Mouse (Mus musculus) regulatory T cell (primary cell): ENCODE measurements around the gene Gm5678.

Source experiments
- in situ Hi-C: fragments of 300-600 bp; cut with MboI, MseI; formaldehyde crosslinking; loops from one replicate; pipeline ENCODE4 v1.15.1; 2025; ENCODE audit warnings: high pct_unique_total_duplicates

Gene Gm5678

GRCm38 (mm10) chr16:93627761-93628400, at the start of gene Gm5678:
Gm5678 (plus strand) TSS chr16:93628097.
- in situ Hi-C loops = no loop called here

- in situ Hi-C loops = no loop called here
Observed at GRCm38 (mm10) chr16:93578346-93579005, 49.4 kb upstream of the Gm5678 start.

DNA sequence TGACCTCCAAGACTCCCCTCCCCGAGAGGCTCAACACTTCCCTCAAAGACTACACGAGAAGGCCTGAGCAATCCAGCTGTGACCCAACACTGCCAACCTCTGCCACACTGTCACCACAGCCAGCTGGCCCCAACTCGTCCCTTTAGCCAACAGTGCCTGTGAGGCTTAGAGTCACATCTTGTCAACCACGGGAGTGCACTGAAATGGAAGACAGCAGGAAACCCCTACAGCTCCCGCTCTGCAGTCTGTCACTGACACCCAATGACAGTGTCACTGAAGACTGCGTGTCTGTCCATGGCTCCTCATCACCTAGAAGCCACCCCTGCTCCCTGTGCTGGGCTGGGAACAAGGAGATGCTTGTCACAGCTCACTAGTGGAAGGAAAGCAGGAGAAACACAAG, 46.8 kb upstream of the Gm5678 start:
- in situ Hi-C loops = no loop called here

DNA sequence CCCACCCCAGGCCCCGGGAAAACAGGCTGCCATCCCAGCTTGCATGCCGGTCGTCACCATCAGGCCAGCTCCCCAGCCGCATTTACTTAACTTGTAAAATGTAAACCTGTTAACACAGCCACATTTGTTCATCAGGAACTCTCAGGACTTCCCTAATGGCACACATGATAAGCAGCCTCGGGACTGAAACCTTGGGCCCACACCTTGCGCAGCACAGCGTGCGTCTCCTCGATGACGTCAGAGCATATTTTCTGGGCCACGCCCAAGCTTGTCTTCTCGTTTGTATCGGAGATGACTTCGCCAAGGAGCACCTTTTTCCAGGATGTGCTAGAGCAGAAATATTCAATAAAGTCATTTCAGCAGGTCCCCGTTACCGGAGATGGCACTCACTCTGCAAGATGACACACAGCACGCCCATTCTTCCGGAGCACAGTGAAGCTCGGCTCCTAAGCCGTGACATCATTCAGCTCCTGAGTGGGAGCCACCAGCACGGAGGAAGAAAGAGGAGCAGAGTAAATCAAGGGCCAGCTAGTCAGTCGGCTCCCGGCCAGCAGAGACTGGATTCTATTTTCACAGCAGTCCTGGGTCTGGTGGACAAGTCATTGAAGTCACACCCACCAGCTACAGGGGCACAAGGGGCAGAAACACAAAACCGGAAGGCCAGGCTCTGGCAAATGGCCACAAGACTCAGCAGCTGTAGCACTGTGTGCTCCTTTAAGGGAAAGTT, 42.8 kb upstream of the Gm5678 start:
- in situ Hi-C loops = no loop called here

DNA sequence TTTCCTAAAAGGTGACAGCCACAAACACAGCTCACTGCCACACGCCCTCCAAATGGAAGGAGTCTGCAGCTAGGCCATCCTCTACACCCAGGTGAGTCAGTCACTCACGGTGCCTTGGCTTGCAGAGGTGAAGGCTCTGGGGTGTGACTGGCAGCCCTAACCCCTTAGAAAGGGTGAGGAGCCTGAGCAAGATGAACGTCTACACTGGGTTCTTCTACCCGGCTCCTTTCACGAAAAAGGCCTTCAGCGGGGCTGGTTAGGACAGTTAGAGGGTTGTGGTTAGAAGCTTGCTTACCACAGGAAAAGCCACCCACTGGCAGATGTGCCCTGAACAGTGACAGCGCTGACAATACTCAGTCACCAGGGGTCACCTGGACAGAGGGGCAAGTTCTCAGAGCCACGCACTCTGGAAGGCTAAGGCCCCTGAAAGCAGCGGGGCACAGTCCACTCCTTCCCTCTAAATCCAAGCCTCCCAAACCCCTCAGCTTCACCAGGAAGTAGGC, 42.1 kb upstream of the Gm5678 start:
- in situ Hi-C loops = no loop called here

DNA sequence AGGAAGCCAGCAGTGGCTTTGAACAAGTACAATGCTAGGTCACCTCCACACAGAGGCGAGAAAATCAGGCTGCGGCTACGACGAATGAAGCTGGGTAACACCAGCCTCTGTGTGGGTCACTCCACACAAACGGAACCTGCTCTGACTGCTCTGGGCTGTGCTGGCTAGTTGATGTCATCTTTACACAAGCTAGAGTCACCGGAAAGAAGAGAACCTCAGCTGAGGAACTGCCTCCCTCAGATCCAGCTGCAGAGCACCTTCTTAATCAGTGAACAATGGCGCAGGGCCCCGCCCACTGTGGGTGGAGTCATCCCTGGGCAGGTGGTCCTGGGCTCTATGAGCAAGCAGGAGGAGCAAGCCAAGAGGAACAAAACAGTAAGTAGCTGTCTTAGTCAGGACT, 41.5 kb upstream of the Gm5678 start:
- in situ Hi-C loops = no loop called here

GRCm38 (mm10) chr16:93588281-93588680, 39.6 kb upstream of the Gm5678 start:
- in situ Hi-C loops = no loop called here

DNA sequence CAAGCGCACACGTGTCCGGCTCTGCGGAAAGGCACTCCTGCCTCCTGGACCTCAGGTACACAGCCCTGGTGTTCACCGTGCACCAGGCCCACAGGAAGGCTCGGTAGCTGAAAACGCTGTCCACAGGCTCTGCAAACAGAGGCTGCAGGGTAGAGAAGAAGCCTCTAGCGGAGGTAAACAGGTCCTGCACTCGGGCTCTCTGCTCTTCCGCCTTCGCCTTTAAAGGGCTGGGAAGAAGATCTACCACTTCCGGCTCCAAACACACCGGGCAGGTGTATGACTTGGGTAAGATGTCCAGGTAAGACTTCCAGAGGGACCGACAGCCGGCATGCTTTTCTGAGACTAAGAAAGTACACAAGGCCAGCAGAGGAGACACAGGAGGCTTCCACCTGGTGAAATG, 37.0 kb upstream of the Gm5678 start:
- in situ Hi-C loops = no loop called here

DNA sequence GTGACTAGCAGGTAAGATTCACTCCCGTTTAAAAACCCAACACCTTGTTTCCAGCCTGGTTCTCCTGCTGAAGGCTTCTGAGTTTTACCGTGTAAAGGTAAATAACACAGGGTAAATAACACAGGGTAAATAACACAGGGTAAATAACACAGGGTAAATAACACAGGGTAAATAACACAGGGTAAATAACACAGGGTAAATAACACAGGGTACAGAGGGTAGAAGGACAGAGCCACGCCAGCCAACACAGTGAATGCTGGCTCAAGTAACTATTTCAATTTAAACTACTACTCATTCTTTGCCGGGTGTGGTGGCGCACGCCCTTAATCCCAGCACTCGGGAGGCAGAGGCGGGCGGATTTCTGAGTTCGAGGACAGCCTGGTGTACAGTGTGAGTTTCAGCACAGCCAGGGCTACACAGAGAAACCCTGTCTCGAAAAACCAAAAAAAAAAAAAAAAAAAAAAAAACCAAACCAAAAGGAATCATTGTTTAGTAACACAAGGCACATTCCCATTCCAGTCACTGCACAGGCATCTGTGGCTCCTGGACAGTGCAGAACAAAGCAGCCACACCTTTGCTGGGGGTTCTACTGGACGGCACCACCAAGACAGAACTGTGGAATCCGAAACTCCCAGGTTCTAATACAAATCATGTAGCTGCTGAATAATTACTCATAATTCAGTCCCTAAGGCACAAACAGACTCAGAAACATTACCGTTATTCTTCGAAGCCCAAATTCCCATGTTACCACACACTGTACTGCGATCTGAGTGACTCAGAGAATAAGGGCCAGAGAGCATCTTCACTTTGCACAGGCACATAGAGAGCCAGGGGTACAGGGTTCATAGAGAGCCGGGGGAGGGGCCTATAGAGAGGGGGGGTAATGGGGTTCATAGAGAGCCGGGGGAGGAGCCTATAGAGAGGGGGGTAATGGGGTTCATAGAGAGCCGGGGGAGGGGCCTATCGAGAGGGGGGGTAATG, 36.2 kb upstream of the Gm5678 start:
- in situ Hi-C loops = no loop called here

DNA sequence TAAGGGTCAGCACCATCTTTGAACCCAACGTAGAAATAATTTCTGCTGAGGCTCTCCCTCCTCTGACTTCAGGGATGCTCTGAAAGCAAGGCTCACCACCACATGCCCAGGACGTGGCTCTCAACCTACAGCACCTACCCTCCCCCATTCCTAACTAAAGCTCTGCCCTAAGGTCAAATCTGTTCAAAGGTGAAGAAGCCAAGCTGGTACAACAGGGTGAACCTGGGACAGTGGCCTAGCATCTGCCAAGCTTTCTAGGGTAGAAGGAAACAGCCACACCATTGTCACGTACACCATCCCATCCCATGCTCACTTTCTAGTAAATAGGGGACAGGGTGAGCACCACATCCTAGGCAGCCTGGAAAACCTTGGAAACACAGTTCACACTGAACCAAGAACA, 35.2 kb upstream of the Gm5678 start:
- in situ Hi-C loops = no loop called here

DNA sequence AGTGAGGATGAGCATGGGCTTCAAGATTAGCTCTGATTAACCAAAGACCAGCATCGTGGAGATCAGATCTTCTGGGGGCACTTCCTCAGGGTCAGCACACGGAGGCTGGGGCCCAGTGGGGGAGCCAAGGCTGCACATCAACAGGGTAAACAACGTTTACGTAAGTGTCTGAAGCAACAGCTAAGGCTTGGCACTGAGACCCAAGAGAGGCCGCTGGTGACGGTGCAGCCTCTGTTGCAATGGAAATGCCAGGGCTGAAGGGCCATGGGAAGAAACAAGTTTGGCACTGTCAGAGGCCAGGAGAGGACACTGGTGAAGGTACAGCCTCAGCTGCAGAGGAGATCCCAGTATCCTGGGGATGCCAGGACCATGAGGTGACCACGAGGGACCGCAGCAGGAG, 34.5 kb upstream of the Gm5678 start:
- in situ Hi-C loops = no loop called here

GRCm38 (mm10) chr16:93594448-93594847, 33.4 kb upstream of the Gm5678 start:
- in situ Hi-C loops = no loop called here

DNA sequence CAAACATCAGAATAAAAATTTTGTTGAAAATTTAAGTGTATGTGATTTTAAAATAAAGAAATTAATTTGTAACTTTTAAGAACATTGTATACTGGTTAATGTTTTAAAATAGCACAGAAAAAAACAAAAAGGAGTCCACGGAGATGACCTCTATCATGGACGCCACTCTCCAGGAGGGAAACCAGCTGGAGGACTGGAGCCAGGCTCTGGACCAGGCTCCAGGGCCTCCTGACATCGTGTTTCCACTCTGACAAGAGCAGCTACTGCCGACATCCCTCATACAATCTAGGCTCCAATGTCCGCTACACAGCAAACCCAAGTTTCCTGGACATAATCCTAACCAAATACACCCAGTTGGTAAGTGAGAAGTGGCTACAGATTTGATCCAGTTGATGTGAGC, 32.1 kb upstream of the Gm5678 start:
- in situ Hi-C loops = no loop called here

DNA sequence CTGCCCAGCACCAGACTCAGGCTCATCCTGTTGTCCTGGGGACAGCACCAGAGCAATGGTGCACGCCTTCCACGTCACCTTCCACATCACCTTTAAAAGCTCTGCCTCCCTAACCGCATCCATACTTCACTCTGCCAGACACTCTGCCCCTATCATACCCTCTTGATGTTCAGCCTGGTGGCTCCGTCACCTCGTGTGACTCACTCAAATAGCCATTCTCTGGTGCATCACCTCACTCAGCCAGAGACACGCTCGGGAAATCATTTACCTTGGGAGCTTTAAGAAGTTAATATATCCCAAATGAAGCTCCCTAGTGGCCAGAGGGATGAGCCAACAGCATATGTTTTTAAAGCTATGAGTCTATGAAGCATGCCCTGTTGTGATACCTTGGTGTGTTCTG, 31.1 kb upstream of the Gm5678 start:
- in situ Hi-C loops = no loop called here

GRCm38 (mm10) chr16:93597551-93597950, 30.3 kb upstream of the Gm5678 start:
- in situ Hi-C loops = no loop called here

DNA sequence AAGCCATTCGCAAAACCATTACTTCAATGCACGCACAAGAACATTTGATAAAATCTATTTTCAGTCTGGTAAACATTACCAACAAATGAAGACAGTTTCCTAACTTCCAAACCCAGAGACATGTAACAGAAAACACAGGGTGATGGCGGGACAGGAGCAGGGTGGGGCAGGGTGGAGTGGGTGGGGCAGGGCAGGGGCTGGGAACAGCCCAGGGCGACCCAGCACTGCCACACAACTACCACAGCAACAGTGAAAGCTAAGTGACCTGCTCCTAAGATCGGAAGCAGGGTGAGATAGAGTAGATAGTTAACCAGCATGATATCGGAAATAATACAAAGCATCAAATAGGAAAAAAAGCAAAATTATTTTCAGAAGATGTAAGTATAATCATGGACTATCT, 28.4 kb upstream of the Gm5678 start:
- in situ Hi-C loops = no loop called here

GRCm38 (mm10) chr16:93603439-93604212, 24.3 kb upstream of the Gm5678 start, which contains the start of gene Setd4:
Setd4 (minus strand) TSS chr16:93604063.
- in situ Hi-C loops = no loop called here

GRCm38 (mm10) chr16:93604481-93604969, 23.4 kb upstream of the Gm5678 start:
- in situ Hi-C loops = no loop called here

GRCm38 (mm10) chr16:93605553-93605952, 22.3 kb upstream of the Gm5678 start, which contains the start of gene Cbr1:
Cbr1 (plus strand) TSS chr16:93605853.
- in situ Hi-C loops = no loop called here

- in situ Hi-C loops = no loop called here
Observed at GRCm38 (mm10) chr16:93606146-93606545, 21.8 kb upstream of the Gm5678 start.
